Mouse (Mus musculus): ENCODE measurements at regions not wholly inside any gene's neighbourhood (a gene's known extent, or its start where the extent isn't known, plus 50 kb on each side); places are given as distances from the start of the nearest gene placed in this dataset.
"Not testable (repeated sequence)": the region's sequence is repeated elsewhere in the genome, so short reads cannot be mapped to it uniquely, and the experiment has no call there.

DNA sequence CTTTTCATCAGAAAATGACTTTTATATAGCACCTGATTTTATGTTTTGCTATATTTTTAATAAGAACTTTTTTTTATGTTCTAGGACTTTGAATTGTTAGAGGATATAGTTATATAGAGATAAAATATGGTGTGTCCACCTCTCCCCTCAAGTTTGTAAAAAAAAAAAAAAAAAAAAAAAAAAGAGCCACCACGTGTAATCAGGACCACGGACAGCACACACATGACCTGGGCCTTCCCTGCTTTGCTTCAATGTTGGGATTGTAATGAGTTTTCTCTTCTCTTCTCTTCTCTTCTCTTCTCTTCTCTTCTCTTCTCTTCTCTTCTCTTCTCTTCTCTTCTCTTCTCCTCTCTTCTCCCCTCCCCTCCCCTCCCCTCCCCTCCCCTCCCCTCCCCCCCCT, 78.5 kb downstream of the 1700010I14Rik start:
- not testable (repeated sequence) for DNase-seq (ENCODE audit: low read depth)

DNA sequence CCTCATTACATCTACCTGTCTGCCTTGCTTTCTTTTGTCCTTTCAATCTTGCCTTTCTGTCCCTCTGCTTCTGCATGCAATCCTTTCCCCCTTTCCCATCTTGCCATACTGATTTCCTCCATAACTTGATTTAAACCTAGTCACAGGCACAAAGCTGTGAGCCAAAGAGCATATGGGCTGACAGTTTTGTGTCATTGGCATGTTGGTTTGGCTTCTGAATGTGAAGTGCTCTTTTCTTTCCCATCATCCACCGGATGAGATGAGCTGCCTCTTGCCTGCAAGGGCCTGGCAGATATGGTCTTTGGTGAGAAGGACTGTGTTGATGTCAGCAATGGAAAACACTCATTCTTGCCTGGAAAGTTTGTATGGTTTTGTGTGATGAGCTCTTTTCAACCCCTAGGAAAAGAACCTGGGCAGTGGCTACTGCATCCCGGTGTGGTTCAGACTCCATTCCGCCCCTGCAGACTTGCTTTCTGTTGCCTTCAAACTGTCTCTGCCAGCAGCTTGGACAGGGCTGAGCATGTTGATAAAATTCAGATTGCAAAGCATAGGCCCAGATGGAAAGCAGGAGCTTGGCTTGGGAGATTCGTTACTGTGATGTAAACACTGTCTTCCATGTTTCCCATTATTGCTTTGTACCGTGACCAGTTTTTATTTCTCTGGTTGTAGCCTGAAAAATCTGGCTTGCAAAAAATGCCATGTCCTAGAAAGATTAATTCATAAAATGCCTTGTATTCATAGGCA, 80.9 kb downstream of the 1700010I14Rik start:
- no peak for DNase-seq (ENCODE audit: low read depth)

DNA sequence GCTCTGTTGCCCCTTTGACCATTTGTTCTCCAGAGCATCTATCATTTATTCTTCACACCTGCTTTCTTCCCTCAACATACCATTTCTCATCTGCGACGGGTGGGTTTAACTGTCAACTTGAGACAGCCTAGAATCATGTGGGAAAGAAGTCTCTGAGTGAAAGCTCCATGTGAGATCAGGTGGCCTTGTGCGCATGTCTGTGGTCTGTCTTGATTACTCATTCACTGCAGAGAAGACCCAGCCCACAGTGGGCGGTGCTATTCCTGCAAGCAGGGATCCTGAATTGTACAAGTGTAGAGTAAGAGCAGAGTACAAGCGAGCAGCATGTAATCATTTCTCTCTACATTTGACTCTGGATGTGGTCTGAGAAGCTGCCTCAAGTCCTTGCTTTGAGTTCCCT, 95.5 kb downstream of the 1700010I14Rik start:
- DNase-seq (ENCODE audit: low read depth) = no peak

GRCm38 (mm10) chr17:9127866-9128265, 139.7 kb downstream of the 1700010I14Rik start:
- no peak for DNase-seq (ENCODE audit: low read depth)

GRCm38 (mm10) chr17:9145605-9146223, 157.6 kb downstream of the 1700010I14Rik start:
- DNase-seq (ENCODE audit: low read depth) = no peak

GRCm38 (mm10) chr17:9150654-9151053, 162.5 kb downstream of the 1700010I14Rik start:
- DNase-seq (ENCODE audit: low read depth) = no peak

DNA sequence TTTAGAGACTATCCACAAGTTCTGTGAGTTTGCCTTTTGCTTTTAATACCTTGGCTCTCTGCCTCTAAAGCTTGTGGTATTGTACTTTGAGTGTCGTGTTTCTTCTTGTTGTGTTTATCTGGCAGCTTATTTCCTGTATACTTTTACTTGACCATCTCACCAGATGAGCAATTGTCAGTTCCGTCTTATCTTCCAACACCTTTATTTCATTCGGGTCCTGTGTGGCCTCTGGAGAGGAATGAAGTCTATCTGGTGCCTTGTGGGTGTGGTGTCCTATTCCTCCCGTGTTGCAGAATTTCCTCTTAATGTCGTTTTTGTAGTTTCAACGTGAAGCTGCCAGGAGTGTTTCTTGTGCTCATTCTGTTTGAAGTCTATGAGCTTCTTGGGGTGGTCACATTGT, 174.0 kb downstream of the 1700010I14Rik start:
- no peak for DNase-seq (ENCODE audit: low read depth)

- no peak for DNase-seq (ENCODE audit: low read depth)
Observed at GRCm38 (mm10) chr17:9162676-9163075, 174.5 kb downstream of the 1700010I14Rik start.

GRCm38 (mm10) chr17:9163285-9163684, 175.2 kb downstream of the 1700010I14Rik start:
- no peak for DNase-seq (ENCODE audit: low read depth)

DNA sequence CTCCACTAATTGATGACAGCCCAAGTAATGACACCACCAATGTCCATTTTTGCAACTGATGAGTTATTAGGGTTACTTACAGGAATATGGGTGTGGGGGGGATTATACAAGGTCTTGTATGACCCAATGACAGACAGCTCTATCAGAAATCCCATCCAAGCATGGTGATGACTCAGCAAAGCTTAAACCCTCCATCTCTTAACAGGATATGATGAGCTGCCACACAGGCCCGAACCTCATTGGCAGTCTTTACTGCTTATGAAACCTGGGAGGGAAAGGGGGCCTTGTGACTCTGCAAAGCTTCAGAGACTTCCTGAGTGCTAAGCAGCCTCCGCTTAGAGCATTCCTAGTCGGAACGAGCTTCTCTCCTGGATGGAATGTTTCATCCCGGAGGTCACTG, 176.4 kb downstream of the 1700010I14Rik start:
- no peak for DNase-seq (ENCODE audit: low read depth)

GRCm38 (mm10) chr17:9167161-9167560, 179.0 kb downstream of the 1700010I14Rik start:
- no peak for DNase-seq (ENCODE audit: low read depth)

DNA sequence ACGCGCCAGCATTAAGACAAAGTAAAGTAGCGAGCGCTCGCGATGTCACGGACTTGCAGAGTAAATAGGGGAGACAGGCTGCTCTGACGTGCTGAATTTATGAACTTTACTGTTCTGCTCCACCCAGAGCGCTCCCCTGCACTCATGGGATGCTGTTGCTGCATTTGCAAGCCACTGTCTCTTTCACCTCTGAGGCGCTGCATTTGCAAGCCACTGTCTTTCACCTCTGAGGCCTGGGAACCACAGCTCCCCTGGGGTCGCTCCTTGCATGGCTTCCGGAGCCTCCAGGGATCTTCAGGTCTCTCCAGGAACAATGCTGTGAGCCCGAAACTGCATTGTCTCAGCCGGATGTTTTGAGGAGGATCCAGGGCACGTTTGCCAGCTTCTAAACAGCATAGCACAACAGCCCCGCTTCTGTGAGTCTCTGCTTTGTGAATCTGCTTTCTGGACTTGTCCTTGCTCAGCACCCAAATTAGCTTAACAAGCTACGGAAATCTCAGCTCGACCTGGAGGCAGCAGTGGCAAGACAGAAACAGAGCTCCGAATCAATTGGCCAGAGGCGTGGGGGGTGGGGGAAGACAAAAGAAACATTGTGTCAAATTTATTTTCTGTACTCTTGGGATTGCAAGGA, 179.6 kb downstream of the 1700010I14Rik start:
- DNase-seq (ENCODE audit: low read depth) = no peak

- peak; percentile 10 for DNase-seq (ENCODE audit: low read depth)
Observed at GRCm38 (mm10) chr17:9168411-9168810, 180.3 kb downstream of the 1700010I14Rik start.

DNA sequence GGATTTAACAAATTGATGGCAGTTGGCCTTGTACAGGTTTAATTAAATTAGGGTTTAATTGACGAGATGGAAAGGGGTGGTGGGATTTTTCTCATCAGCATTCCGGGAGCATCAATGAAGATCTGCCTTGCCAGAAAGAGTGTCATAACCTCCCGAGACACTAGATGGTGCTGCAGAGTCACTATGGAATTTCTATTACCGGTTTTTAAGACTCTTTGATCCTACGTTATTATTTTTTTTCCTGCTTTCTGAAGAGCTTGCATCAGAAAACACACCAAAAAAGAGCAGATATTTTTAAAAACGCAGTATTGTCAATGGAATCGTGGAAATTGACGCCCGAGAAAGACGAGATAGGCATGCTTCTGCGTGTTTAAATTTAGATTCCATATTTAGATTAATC, 181.2 kb downstream of the 1700010I14Rik start:
- DNase-seq (ENCODE audit: low read depth) = peak; percentile 26

DNA sequence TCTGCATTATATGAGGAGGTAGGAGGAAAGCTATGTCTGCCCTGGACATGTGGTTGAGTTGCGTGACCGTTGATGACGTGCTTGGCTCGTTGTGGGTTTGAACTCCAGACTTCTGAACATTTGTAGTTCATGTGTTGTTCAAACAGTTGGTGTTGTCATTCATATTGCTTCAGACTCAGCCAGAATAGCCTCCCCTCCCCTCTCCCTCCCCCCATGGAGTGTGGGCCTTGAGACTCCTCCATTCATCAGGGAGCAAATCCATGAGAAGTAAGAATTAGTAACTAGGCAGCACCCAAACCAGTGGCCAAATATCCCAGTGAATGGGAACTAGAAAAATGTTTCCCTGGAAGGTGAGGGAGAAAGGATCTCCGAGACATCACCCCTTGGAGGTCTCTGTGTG, 209.0 kb downstream of the 1700010I14Rik start:
- DNase-seq (ENCODE audit: low read depth) = no peak

GRCm38 (mm10) chr17:9200386-9200785, 212.3 kb downstream of the 1700010I14Rik start:
- no peak for DNase-seq (ENCODE audit: low read depth)

GRCm38 (mm10) chr17:9202496-9202895, 214.4 kb downstream of the 1700010I14Rik start:
- DNase-seq (ENCODE audit: low read depth) = no peak

GRCm38 (mm10) chr17:9210626-9211025, 211.2 kb upstream of the Gm17728 start:
- no peak for DNase-seq (ENCODE audit: low read depth)

- no peak for DNase-seq (ENCODE audit: low read depth)
Observed at GRCm38 (mm10) chr17:9223097-9223496, 198.8 kb upstream of the Gm17728 start.

DNA sequence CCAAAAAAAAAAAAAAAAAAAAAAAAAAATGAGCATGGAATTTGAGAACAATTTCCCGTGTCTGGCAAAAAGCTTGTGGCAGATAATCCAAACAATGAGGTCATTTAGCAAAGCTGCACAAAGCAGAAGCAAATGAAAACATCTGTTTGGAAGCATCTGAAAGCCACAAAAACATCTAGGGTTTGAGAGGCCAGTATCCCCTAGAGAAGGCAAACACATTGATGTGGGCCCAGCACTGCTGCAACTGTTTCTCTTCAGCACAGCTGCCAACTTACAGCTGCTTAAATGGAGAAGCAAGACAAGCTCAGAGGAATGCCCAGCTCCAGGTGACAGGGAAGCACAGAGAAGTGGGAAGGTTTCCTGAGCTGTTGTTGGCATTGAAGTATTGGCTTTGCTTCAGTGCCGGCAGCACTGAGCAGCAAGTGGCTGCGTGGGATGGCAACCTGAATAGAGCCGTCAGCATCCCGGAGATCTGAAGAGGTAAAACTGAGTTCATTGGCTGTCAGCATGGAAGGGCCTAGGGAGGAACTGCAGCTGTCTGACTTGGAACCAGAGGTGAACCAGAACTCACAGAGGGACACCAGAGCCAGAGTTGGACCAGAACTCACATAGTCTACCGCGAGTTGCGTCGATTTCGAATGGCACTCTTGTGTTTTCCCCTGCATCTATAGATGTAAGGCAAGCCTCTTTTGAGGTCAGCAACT, 193.8 kb upstream of the Gm17728 start:
- no peak for DNase-seq (ENCODE audit: low read depth)

- DNase-seq (ENCODE audit: low read depth) = no peak
Observed at GRCm38 (mm10) chr17:9235141-9235571, 186.7 kb upstream of the Gm17728 start.

DNA sequence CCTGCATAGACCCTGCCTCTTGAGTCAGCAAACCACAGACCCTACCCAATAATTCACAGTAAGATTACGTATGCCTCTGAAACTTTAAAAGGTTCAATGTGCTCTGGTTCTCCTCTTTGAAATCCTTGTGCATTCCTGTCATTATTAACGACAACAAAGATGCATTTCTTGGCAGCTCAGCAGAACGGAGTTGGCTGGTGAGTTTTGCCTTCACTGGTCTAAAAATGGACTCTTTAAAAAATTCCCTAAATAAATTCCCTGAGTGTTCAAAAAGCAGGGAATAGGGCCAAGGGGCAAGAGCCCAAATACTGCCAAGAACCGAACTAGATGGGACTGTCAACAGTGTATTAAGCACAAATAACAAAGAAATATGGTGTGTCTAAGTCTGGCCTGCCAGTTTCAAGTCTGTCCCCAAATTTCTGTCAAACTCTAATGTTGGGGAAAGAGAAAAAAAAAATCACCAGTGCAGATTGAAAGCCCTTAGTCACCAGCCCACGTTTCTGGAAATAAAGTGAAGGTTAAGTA, 163.2 kb upstream of the Gm17728 start:
- no peak for DNase-seq (ENCODE audit: low read depth)
